ENCODE assay signal across 20 mouse cellular contexts in the genomic region with DNA sequence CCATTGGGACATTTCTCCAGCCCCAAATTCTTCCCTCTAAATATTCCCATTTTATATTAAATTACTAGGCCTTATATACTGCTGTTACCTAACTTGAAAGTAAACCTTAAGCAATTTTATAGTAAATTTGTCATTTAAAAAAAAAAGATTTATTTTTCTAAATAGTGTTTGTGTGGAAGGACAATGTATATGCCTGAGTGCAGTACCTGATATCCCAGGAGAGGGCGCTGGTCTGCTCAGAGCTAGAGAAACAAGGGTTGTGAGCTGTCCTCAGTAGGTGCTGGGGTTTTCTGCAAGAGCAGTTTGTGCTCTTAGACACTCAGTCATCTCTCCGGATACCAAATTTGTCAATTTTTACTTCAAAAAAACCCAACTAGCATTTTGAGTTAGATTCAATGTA.
DNase-seq lines count a peak whose midpoint lies in the region; ATAC-seq and TF ChIP-seq lines count a peak whose summit lies in the region.
"Had no signal": no experiment of that assay in that cellular context is flagged by ENCODE, and none has a peak within 500 bp of the region (broad histone marks: within the 10 kb centered on the region; RNA-seq: fewer than 3 reads in every experiment).

No protein-coding gene starts in this region.

- no peak overlapping the region for H3K27ac ChIP-seq in heart, adult 2 months
- no peak overlapping the region for H3K27ac ChIP-seq in heart, embryonic 11.5 days (ENCODE audit: low read depth, low read length)
- H3K27ac ChIP-seq in lung, postnatal 0 days (ENCODE audit: low read length) = no peak overlapping the region
- H3K27ac ChIP-seq in ES-E14 (ENCODE audit: insufficient read depth, low read depth, low read length, poor library complexity, severe bottlenecking) = no peak overlapping the region
- H3K27ac ChIP-seq: embryonic facial prominence, embryonic 13.5 days; forebrain, embryonic 13.5 days; hindbrain, embryonic 13.5 days; hindbrain, postnatal 0 days had no signal

- no peaks in the 10 kb centered on the region for H3K36me3 ChIP-seq in heart, adult 2 months (ENCODE audit: control insufficient read depth, insufficient read depth, low read length)
- H3K36me3 ChIP-seq in heart, embryonic 11.5 days (ENCODE audit: control insufficient read depth, insufficient read depth, low read length) = no peaks in the 10 kb centered on the region
- no peaks in the 10 kb centered on the region for H3K36me3 ChIP-seq in lung, postnatal 0 days (ENCODE audit: insufficient read depth, low read length)
- H3K36me3 ChIP-seq in ES-E14 (ENCODE audit: control insufficient read depth, insufficient read depth, low read length, poor library complexity, severe bottlenecking) = no peaks in the 10 kb centered on the region
- H3K36me3 ChIP-seq: embryonic facial prominence, embryonic 13.5 days; hindbrain, embryonic 13.5 days had no signal

- DNase-seq in heart, adult 2 months = no peak
- DNase-seq in lung, postnatal 0 days (ENCODE audit: low spot score) = no peak
- DNase-seq in lung, postnatal 14 days = no peak
- peak; percentile 11 for DNase-seq in ES-E14 (ENCODE audit: low read depth, low spot score)
- no peak for DNase-seq in brain, embryonic 14.5 days (ENCODE audit: low read depth)
- no peak for DNase-seq in cerebellum, postnatal 36 days
- no peak for DNase-seq in right cerebral cortex, adult 18-20 months
- DNase-seq: adrenal gland, adult 8-10 months; adrenal gland, postnatal 36 days; cerebellum, adult 11 months; cerebellum, adult 8-10 months; cerebellum, postnatal 14 days; gastrocnemius, postnatal 14 days; heart, postnatal 10 days had no signal

- no peak for ATAC-seq in heart, embryonic 11.5 days (replicated peaks; ENCODE audit: insufficient number of reproducible peaks, low FRiP score, low TSS enrichment)
- ATAC-seq in lung, postnatal 0 days = no peak
- ATAC-seq: forebrain, embryonic 13.5 days; hindbrain, postnatal 0 days; Patski had no signal

- TF ChIP-seq POLR2A in heart, adult 2 months (IDR thresholded peaks at IDR 0.05; ENCODE audit: insufficient read depth, low read depth, low read length) = no peak
- no peak for TF ChIP-seq POLR2A in brain, embryonic 14.5 days (IDR thresholded peaks at IDR 0.05; ENCODE audit: borderline replicate concordance, extremely low read depth, insufficient read depth, insufficient read length, poor library complexity, severe bottlenecking)

- peak; percentile 23 for TF ChIP-seq CTCF in heart, adult 2 months (IDR thresholded peaks at IDR 0.05)
- peak; percentile 14; the same call in 1 of the 2 replicates for TF ChIP-seq CTCF in lung, postnatal 0 days (IDR thresholded peaks at IDR 0.05)
- peak; percentile 15; the same call in 1 of the 2 replicates for TF ChIP-seq CTCF in brain, embryonic 14.5 days (IDR thresholded peaks at IDR 0.05; ENCODE audit: borderline replicate concordance, extremely low read depth, insufficient read depth, insufficient read length)

- H3K9me3 ChIP-seq in heart, embryonic 11.5 days (replicated peaks; ENCODE audit: control insufficient read depth, low read length) = no peaks in the 10 kb centered on the region
- H3K9me3 ChIP-seq in lung, postnatal 0 days (ENCODE audit: low read length) = no peaks in the 10 kb centered on the region
- no peaks in the 10 kb centered on the region for H3K9me3 ChIP-seq in ES-E14 (ENCODE audit: control insufficient read depth, insufficient read depth, low read depth, low read length)
- H3K9me3 ChIP-seq: embryonic facial prominence, embryonic 13.5 days; forebrain, embryonic 13.5 days; hindbrain, embryonic 13.5 days had no signal

- no peaks in the 10 kb centered on the region for H3K79me2 ChIP-seq in heart, adult 2 months (replicated peaks; ENCODE audit: control insufficient read depth, insufficient read depth, low read length)

- no peak overlapping the region for H3K9ac ChIP-seq in heart, adult 2 months (ENCODE audit: low read depth, low read length)
- H3K9ac ChIP-seq in heart, embryonic 11.5 days (ENCODE audit: low read depth, low read length) = no peak overlapping the region
- no peak overlapping the region for H3K9ac ChIP-seq in lung, postnatal 0 days (replicated peaks; ENCODE audit: low read depth)
- H3K9ac ChIP-seq in ES-E14 (ENCODE audit: insufficient read depth, low read depth, low read length, poor library complexity, severe bottlenecking) = no peak overlapping the region
- H3K9ac ChIP-seq: embryonic facial prominence, embryonic 13.5 days; forebrain, embryonic 13.5 days; hindbrain, embryonic 13.5 days had no signal

- H3K27me3 ChIP-seq in heart, adult 2 months (ENCODE audit: control insufficient read depth, insufficient read depth, low read length) = no peaks in the 10 kb centered on the region
- H3K27me3 ChIP-seq in heart, embryonic 11.5 days (ENCODE audit: control insufficient read depth, insufficient read depth, low read length) = no peaks in the 10 kb centered on the region
- no peaks in the 10 kb centered on the region for H3K27me3 ChIP-seq in lung, postnatal 0 days (replicated peaks; ENCODE audit: insufficient read depth, low read length)
- H3K27me3 ChIP-seq: hindbrain, embryonic 13.5 days had no signal

- H3K4me2 ChIP-seq in heart, embryonic 11.5 days = no peak overlapping the region
- H3K4me2 ChIP-seq in lung, postnatal 0 days (replicated peaks; ENCODE audit: low read depth, low read length) = no peak overlapping the region
- H3K4me2 ChIP-seq: embryonic facial prominence, embryonic 13.5 days; forebrain, embryonic 13.5 days; hindbrain, embryonic 13.5 days had no signal

- TF ChIP-seq EP300 in heart, adult 2 months (IDR thresholded peaks at IDR 0.05; ENCODE audit: insufficient read depth, low read depth, low read length) = no peak
- TF ChIP-seq EP300 in lung, postnatal 0 days (IDR thresholded peaks at IDR 0.05) = no peak

- intact Hi-C loops in heart, adult 2 months (cut with DNase I) = no loop called here

- H3K4me3 ChIP-seq in heart, adult 2 months = no peak overlapping the region
- H3K4me3 ChIP-seq in heart, embryonic 11.5 days (ENCODE audit: low read depth, low read length) = no peak overlapping the region
- no peak overlapping the region for H3K4me3 ChIP-seq in lung, postnatal 0 days (ENCODE audit: low read depth, low read length)
- no peak overlapping the region for H3K4me3 ChIP-seq in ES-E14 (ENCODE audit: insufficient read depth in 1 of 2, low read depth in 1 of 2, low read length in 2 of 2, poor library complexity in 1 of 2, severe bottlenecking in 1 of 2)
- H3K4me3 ChIP-seq: embryonic facial prominence, embryonic 13.5 days; forebrain, embryonic 13.5 days; hindbrain, embryonic 13.5 days had no signal

- no peaks in the 10 kb centered on the region for H3K4me1 ChIP-seq in heart, adult 2 months (ENCODE audit: control insufficient read depth, insufficient read depth, low read length)
- H3K4me1 ChIP-seq in heart, embryonic 11.5 days (ENCODE audit: control insufficient read depth, insufficient read depth, low read length) = no peaks in the 10 kb centered on the region
- H3K4me1 ChIP-seq in lung, postnatal 0 days (ENCODE audit: insufficient read depth, low read depth, low read length) = no peaks in the 10 kb centered on the region
- H3K4me1 ChIP-seq in ES-E14 (ENCODE audit: control insufficient read depth in 2 of 2, insufficient read depth in 2 of 2, low read length in 2 of 2, poor library complexity in 1 of 2) = no peaks in the 10 kb centered on the region
- H3K4me1 ChIP-seq: embryonic facial prominence, embryonic 13.5 days had no signal

- WGBS in heart, adult 2 months = 71% methylated on average over 2 of the region's 2 CpGs
- 75% methylated on average over 2 of the region's 2 CpGs for WGBS in heart, embryonic 11.5 days (ENCODE audit: insufficient replicate concordance)
- WGBS in lung, postnatal 0 days = 73% methylated on average over 2 of the region's 2 CpGs

- in situ Hi-C loops in ES-E14 (cut with MboI; ENCODE audit: low sequenced_read_pairs in 2 of 2, unreplicated experiment in 2 of 2) = no loop called here

TF ChIP-seq in ES-E14, 5 proteins besides CTCF, POLR2A, EP300 and RAD21:
- no peak for TF ChIP-seq ZC3H11A (IDR thresholded peaks at IDR 0.05; ENCODE audit: borderline replicate concordance, low read depth, low read length)
